35 mouse cellular contexts compared by ENCODE assay signal in the genomic region with DNA sequence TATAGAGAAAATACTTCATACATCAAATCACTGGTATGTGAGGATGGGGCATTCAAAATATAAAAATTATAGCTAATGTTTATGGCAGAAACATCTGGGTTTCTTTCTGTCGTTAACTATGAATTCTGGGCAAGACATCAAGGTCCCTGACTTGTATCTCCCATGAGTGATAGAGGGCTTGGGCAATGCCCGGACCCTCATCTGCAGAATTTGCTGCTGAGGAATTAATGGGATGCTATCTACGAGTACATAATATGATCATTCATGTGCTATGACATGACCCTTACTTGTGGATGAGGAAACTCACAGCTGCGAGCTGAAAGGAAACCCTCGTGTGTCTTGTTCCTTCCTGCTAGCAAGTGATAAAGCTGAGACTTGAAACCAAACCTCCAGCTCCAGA. TPM values are rescaled to one million over a fixed set of nuclear protein-coding genes. Genes with fewer than 3 reads are reported as not detected.
"Had no signal": no experiment of that assay in that cellular context is flagged by ENCODE, and none has a peak within 500 bp of the region (broad histone marks: within the 10 kb centered on the region; RNA-seq: fewer than 3 reads in every experiment).

No protein-coding gene starts in this region.

- H3K9ac ChIP-seq: heart, embryonic 12.5 days; heart, embryonic 13.5 days; heart, embryonic 15.5 days; hindbrain, embryonic 12.5 days; hindbrain, embryonic 13.5 days; hindbrain, embryonic 14.5 days; hindbrain, embryonic 15.5 days; intestine, embryonic 15.5 days; kidney, embryonic 15.5 days had no signal

- H3K4me3 ChIP-seq: heart, adult 2 months; heart, embryonic 10.5 days; heart, embryonic 12.5 days; heart, embryonic 13.5 days; heart, embryonic 15.5 days; hindbrain, embryonic 10.5 days; hindbrain, embryonic 12.5 days; hindbrain, embryonic 13.5 days; hindbrain, embryonic 15.5 days; intestine, embryonic 15.5 days; kidney, embryonic 15.5 days; layer of hippocampus, adult 2 months had no signal

- H3K27ac ChIP-seq: heart, adult 2 months; heart, embryonic 10.5 days; heart, embryonic 13.5 days; heart, embryonic 15.5 days; hindbrain, embryonic 10.5 days; hindbrain, embryonic 12.5 days; hindbrain, embryonic 13.5 days; hindbrain, embryonic 14.5 days; hindbrain, embryonic 15.5 days; hindbrain, postnatal 0 days; intestine, embryonic 15.5 days; kidney, embryonic 15.5 days; kidney, postnatal 0 days; layer of hippocampus, adult 2 months had no signal

- DNase-seq: heart, adult 2 months; heart, postnatal 10 days; heart, postnatal 14 days; heart, postnatal 36 days; heart, postnatal 4 days; kidney, adult 11 months; kidney, adult 18-20 months; kidney, adult 2 months; kidney, adult 8-10 months; kidney, adult 9 months; kidney, postnatal 10 days; kidney, postnatal 14 days; kidney, postnatal 25 days; kidney, postnatal 36 days; kidney, postnatal 4 days; layer of hippocampus, adult 9-11 months had no signal

- H3K4me1 ChIP-seq: heart, embryonic 10.5 days; heart, embryonic 12.5 days; heart, embryonic 13.5 days; heart, embryonic 15.5 days; hindbrain, embryonic 10.5 days; hindbrain, embryonic 12.5 days; hindbrain, embryonic 13.5 days; hindbrain, embryonic 15.5 days; intestine, embryonic 15.5 days; kidney, embryonic 15.5 days had no signal

- H3K36me3 ChIP-seq: heart, embryonic 10.5 days; heart, embryonic 12.5 days; heart, embryonic 13.5 days; heart, embryonic 15.5 days; hindbrain, embryonic 10.5 days; hindbrain, embryonic 12.5 days; hindbrain, embryonic 13.5 days; hindbrain, embryonic 15.5 days; intestine, embryonic 15.5 days; kidney, embryonic 15.5 days had no signal

- H3K9me3 ChIP-seq: heart, embryonic 10.5 days; heart, embryonic 12.5 days; heart, embryonic 13.5 days; heart, embryonic 15.5 days; hindbrain, embryonic 10.5 days; hindbrain, embryonic 12.5 days; hindbrain, embryonic 13.5 days; hindbrain, embryonic 15.5 days; intestine, embryonic 15.5 days; kidney, embryonic 15.5 days had no signal

- H3K4me2 ChIP-seq: heart, embryonic 11.5 days; heart, embryonic 12.5 days; heart, embryonic 13.5 days; heart, embryonic 15.5 days; hindbrain, embryonic 12.5 days; hindbrain, embryonic 13.5 days; hindbrain, embryonic 14.5 days; hindbrain, embryonic 15.5 days; intestine, embryonic 15.5 days; kidney, embryonic 15.5 days had no signal

- H3K27me3 ChIP-seq: heart, embryonic 12.5 days; heart, embryonic 13.5 days; heart, embryonic 15.5 days; hindbrain, embryonic 12.5 days; hindbrain, embryonic 13.5 days; hindbrain, embryonic 15.5 days; intestine, embryonic 15.5 days; kidney, embryonic 15.5 days had no signal

- ATAC-seq: hindbrain, embryonic 16.5 days; hindbrain, postnatal 0 days; inflammation-experienced regulatory T-cells, adult 6 months; intestine, embryonic 15.5 days; intestine, embryonic 16.5 days; intestine, postnatal 0 days had no signal

RNA-seq across cellular contexts. Expression of a gene that starts 5.1 kb away (rescaled TPM):
- polyA plus RNA-seq: inflammation-experienced regulatory T-cells, adult 6 months had no signal
